Mouse (Mus musculus): ENCODE data around the gene Atp5h. TPM values are rescaled to one million over a fixed set of nuclear protein-coding genes. Genes with fewer than 3 reads are reported as not detected.

Atp5h gene
- total RNA-seq, 2 experiments from 2014 or later: 968 to 1,066 TPM

DNA sequence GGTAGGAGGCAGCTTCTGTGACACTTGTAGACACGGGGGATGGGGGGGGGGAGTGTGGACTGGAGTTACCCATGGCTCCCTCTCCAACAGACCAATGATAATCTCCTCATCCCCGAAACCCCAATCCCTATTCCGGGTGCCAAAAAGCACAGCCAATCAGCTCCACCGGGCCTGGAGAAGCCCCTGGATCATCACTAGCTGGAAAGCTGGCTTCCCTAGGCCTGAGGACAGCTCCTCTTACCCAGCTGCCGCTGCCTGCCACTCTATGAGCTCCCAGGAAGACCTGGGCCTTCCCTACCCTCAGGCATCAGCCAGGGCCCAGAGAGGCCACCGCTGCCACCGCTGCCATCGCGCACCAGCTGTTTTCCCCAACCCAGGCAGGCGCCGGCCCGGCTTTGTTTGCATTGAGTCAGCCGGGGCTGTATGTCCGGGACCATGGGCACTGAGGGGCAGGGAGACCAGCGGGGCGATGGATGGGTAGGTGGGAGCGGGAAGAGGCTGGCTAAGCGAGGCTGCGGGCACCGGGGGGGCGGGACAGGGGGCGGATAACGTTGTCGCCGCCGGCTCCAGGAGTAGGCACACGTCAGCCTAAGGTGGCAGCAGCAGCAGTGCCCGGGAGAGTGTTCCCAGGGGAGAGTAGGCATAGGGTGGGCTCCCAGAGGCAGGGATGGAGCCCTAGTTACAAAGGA, 52.9 kb downstream of the Atp5h start:
- peak; percentile 23 for DNase-seq

DNA sequence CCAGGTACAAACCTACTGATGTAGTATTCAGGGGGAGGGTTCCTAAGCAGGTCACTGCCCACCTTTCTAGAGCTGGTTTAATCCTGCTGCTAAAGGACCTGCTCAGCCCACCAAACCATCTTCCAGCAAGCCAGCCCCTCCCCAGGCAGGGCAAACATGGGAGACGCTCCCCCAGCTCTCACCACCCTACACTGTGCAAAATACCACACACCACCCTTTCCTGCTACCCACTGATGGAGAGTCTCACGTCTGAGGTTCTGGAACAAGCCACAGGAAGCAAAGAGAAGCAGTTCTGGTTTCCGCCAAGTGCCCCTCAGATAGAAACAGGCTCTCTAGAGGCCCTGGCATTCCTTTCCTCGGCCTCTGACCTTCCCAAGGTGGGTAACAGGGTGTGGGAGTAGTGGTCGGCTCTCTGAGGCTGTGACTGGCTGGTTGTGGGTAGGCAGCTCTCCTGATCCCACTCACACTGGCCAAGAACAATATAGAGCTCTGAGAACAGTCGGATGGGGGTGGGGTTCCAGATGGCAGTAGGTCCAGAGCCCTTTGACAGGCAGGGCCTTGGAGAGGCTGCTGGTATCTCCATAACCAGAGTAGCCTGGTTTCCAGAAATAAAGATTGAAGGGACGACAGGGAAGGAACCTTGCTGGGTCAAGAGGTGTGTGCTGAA, 53.6 kb downstream of the Atp5h start:
- no peak for DNase-seq

Small RNA genes lying within 50 kb of the gene (microRNA-seq; reads per million reads assigned to microRNA genes)
- gene Mir3968: not detected

Other genes with a start within 250 kb of the Atp5h start
- 10 to 100 TPM in 1 of 2 experiments, 1 to 10 TPM in 1; 9.5 to 15.7 TPM for gene Tmem104, start 232.5 kb downstream of the Atp5h start, total RNA-seq (2021)
- 10 to 100 TPM; 27.4 to 28.4 TPM for gene Nat9, start 232.1 kb downstream of the Atp5h start, total RNA-seq (2021)
- gene Grin2c, start 152.7 kb downstream of the Atp5h start, total RNA-seq (2021): under 1 TPM; 0.61 to 0.75 TPM
- 100 to 1,000 TPM; 368 to 383 TPM for gene Fdxr, start 142.9 kb downstream of the Atp5h start, total RNA-seq (2021)
- gene Fads6, start 122.3 kb downstream of the Atp5h start, total RNA-seq (2021): 10 to 100 TPM; 12.7 to 16.1 TPM
- not detected for gene Otop2, start 112.8 kb downstream of the Atp5h start, total RNA-seq (2021)
- gene Ush1g, start 97.9 kb downstream of the Atp5h start, total RNA-seq (2021): under 1 TPM; 0.39 to 1.00 TPM
- under 1 TPM in 1 of 2 experiments, not detected in 1; 0.12 TPM for gene Otop3, start 85.2 kb downstream of the Atp5h start, total RNA-seq (2021)
- 10 to 100 TPM; 18.7 to 19.8 TPM for gene Hid1, start 52.2 kb downstream of the Atp5h start, total RNA-seq (2021)
- 10 to 100 TPM; 30.7 to 43.9 TPM for gene Cdr2l, start 38.0 kb downstream of the Atp5h start, total RNA-seq (2021)
- 100 to 1,000 TPM; 147 to 163 TPM for gene Mrpl58, start 16.2 kb downstream of the Atp5h start, total RNA-seq (2021)
- 10 to 100 TPM; 36.4 to 48.6 TPM for gene Kctd2, start 166 bp upstream of the Atp5h start, total RNA-seq (2021)
- gene Trim80, start 20.6 kb upstream of the Atp5h start, total RNA-seq (2021): under 1 TPM in 1 of 2 experiments, not detected in 1; 0.21 TPM
- 1 to 10 TPM in 1 of 2 experiments, under 1 TPM in 1; 0.88 to 3.5 TPM for gene Slc16a5, start 42.5 kb upstream of the Atp5h start, total RNA-seq (2021)
- gene Armc7, start 55.7 kb upstream of the Atp5h start, total RNA-seq (2021): 1 to 10 TPM; 5.8 to 7.9 TPM
- gene Nt5c, start 71.9 kb upstream of the Atp5h start, total RNA-seq (2021): 10 to 100 TPM; 70.2 to 70.9 TPM
- 100 to 1,000 TPM; 113 to 123 TPM for gene Jpt1, start 94.4 kb upstream of the Atp5h start, total RNA-seq (2021)
- 100 to 1,000 TPM; 255 to 272 TPM for gene Sumo2, start 116.3 kb upstream of the Atp5h start, total RNA-seq (2021)
- gene Nup85, start 144.5 kb upstream of the Atp5h start, total RNA-seq (2021): 10 to 100 TPM; 44.4 to 48.7 TPM
- 10 to 100 TPM; 92.1 to 92.6 TPM for gene Mrps7, start 184.0 kb upstream of the Atp5h start, total RNA-seq (2021)
- 10 to 100 TPM; 20.0 to 35.9 TPM for gene Gga3, start 184.1 kb upstream of the Atp5h start, total RNA-seq (2021)
- gene Mif4gd, start 193.0 kb upstream of the Atp5h start, total RNA-seq (2021): 100 to 1,000 TPM; 110 to 140 TPM
- gene Slc25a19, start 208.3 kb upstream of the Atp5h start, total RNA-seq (2021): 100 to 1,000 TPM; 169 to 231 TPM